Mouse (Mus musculus) megakaryocyte, embryonic 14.5 days (primary cell): ENCODE data around the gene Usp31.

Experiments
- FLI1 ChIP-seq: IDR thresholded peaks from 2 replicates; pipeline ENCODE4 v1.6.1; 2012; ENCODE audit warnings: low read length, inconsistent platforms, mixed read lengths
- GATA1 ChIP-seq: IDR thresholded peaks from 3 replicates; pipeline ENCODE4 v1.6.1; 2012; ENCODE audit warnings: mixed read lengths, low read length, inconsistent platforms, borderline replicate concordance

- TF ChIP-seq GATA1 (no peak), FLI1 (no peak)
These were observed 21.7 kb downstream of the Usp31 start for GRCm38 (mm10) chr7:121685140-121685984.
